Mouse (Mus musculus) embryonic fibroblast, embryonic 13.5 days (primary cell): Measurements from ENCODE around the gene Atp8b2.

ENCODE experiments used
- CTCF ChIP-seq: IDR thresholded peaks from 2 replicates; pipeline ENCODE4 v1.5.1; 2011; ENCODE audit warnings: mild to moderate bottlenecking, control low read depth, low read length, moderate library complexity, borderline replicate concordance; ENCODE audit not compliant: insufficient read depth
- POLR2A ChIP-seq: IDR thresholded peaks from 2 replicates; pipeline ENCODE4 v1.6.1; 2011; ENCODE audit warnings: low read depth, mild to moderate bottlenecking, control low read depth, low read length, moderate library complexity

GRCm38 (mm10) chr3:89912543-89913391, 50.5 kb downstream of the Atp8b2 start, which contains the start of gene Il6ra:
- peak; percentile 45; the same call in 1 of the 2 replicates for TF ChIP-seq POLR2A
- TF ChIP-seq CTCF: peak; percentile 46; the same call in 1 of the 2 replicates
